Mouse (Mus musculus): Measurements from ENCODE around the gene Slc45a3. TPM values are rescaled to one million over a fixed set of nuclear protein-coding genes. Genes with fewer than 3 reads are reported as not detected.

Slc45a3 gene
- polyA plus RNA-seq, 1 experiment from 2014 or later, result 5.4 TPM

- 76% methylated on average over 11 of the region's 11 CpGs for WGBS
- H3K9ac ChIP-seq (ENCODE audit: low read length), result no peak overlapping the region
- ATAC-seq (replicated peaks; ENCODE audit: extremely low read depth, insufficient read depth, low FRiP score), result no peak
Observed at GRCm38 (mm10) chr1:132026925-132027646, 64.3 kb downstream of the Slc45a3 start.

DNA sequence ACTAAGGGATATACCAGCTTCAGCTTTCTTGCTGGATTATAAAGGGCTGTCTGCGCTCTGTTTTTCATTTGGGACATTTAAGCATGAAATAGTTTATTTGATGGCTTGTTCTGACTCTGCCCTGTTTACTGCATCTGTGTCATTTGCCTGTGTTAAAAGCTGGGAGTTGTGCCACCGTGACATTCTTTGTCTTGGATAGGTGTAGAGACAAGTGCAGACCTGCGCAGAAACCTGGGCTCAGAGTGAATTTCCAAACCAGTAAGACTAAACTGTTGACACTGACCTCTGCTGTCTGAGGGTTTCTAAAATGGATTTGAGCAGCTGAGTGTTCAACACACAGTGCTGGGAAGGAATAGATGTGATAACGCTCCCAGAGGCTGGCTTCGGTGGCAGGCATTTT lies 65.2 kb downstream of the Slc45a3 start:
- no peak overlapping the region for H3K27ac ChIP-seq (ENCODE audit: low read length)
- no peak overlapping the region for H3K9ac ChIP-seq (ENCODE audit: low read length)
- H3K4me3 ChIP-seq (ENCODE audit: low read length), result no peak overlapping the region
- H3K27me3 ChIP-seq (ENCODE audit: control insufficient read depth, insufficient read depth, low read length), result no peaks in the 10 kb centered on the region
- peaks cover 34% of the 10 kb centered on the region for H3K36me3 ChIP-seq (ENCODE audit: control insufficient read depth, insufficient read depth)
- WGBS, result 81% methylated on average over 5 of the region's 5 CpGs
- peaks cover 3% of the 10 kb centered on the region for H3K4me1 ChIP-seq (ENCODE audit: control insufficient read depth, insufficient read depth, low read length)
- H3K4me2 ChIP-seq (ENCODE audit: low read depth, low read length), result no peak overlapping the region
- no peak for ATAC-seq (replicated peaks; ENCODE audit: extremely low read depth, insufficient read depth, low FRiP score)
- no peaks in the 10 kb centered on the region for H3K9me3 ChIP-seq (replicated peaks; ENCODE audit: control insufficient read depth, low read length)

More at GRCm38 (mm10) chr1:132026925-132027646, 64.3 kb downstream of the Slc45a3 start:
- Histone ChIP-seq H3K27me3 (ENCODE audit: control insufficient read depth, insufficient read depth, low read length) (no peaks in the 10 kb centered on the region), H3K27ac (ENCODE audit: low read length) (no peak overlapping the region), H3K36me3 (ENCODE audit: control insufficient read depth, insufficient read depth) (peaks cover 40% of the 10 kb centered on the region), H3K9me3 (replicated peaks; ENCODE audit: control insufficient read depth, low read length) (no peaks in the 10 kb centered on the region), H3K4me2 (ENCODE audit: low read depth, low read length) (no peak overlapping the region), H3K4me3 (ENCODE audit: low read length) (no peak overlapping the region), H3K4me1 (ENCODE audit: control insufficient read depth, insufficient read depth, low read length) (peaks cover 3% of the 10 kb centered on the region)

- peaks cover 30% of the 10 kb centered on the region for H3K36me3 ChIP-seq (ENCODE audit: control insufficient read depth, insufficient read depth)
- ATAC-seq (replicated peaks; ENCODE audit: extremely low read depth, insufficient read depth, low FRiP score), result no peak
- peaks cover 3% of the 10 kb centered on the region for H3K4me1 ChIP-seq (ENCODE audit: control insufficient read depth, insufficient read depth, low read length)
- 89% methylated on average over 9 of the region's 9 CpGs for WGBS
- no peak overlapping the region for H3K27ac ChIP-seq (ENCODE audit: low read length)
- no peaks in the 10 kb centered on the region for H3K9me3 ChIP-seq (replicated peaks; ENCODE audit: control insufficient read depth, low read length)
- no peak overlapping the region for H3K4me2 ChIP-seq (ENCODE audit: low read depth, low read length)
- no peak overlapping the region for H3K9ac ChIP-seq (ENCODE audit: low read length)
- no peak overlapping the region for H3K4me3 ChIP-seq (ENCODE audit: low read length)
- no peaks in the 10 kb centered on the region for H3K27me3 ChIP-seq (ENCODE audit: control insufficient read depth, insufficient read depth, low read length)
Observed at GRCm38 (mm10) chr1:132028413-132028812, 65.6 kb downstream of the Slc45a3 start.

- Histone ChIP-seq H3K4me2 (ENCODE audit: low read depth, low read length) (no peak overlapping the region), H3K36me3 (ENCODE audit: control insufficient read depth, insufficient read depth) (peaks cover 16% of the 10 kb centered on the region), H3K4me1 (ENCODE audit: control insufficient read depth, insufficient read depth, low read length) (no peaks in the 10 kb centered on the region), H3K9me3 (replicated peaks; ENCODE audit: control insufficient read depth, low read length) (no peaks in the 10 kb centered on the region), H3K27me3 (ENCODE audit: control insufficient read depth, insufficient read depth, low read length) (no peaks in the 10 kb centered on the region), H3K27ac (ENCODE audit: low read length) (no peak overlapping the region), H3K9ac (ENCODE audit: low read length) (no peak overlapping the region), H3K4me3 (ENCODE audit: low read length) (no peak overlapping the region)
- ATAC-seq (replicated peaks; ENCODE audit: extremely low read depth, insufficient read depth, low FRiP score), result no peak
- 76% methylated on average over 2 of the region's 2 CpGs for WGBS
Observed at GRCm38 (mm10) chr1:132030574-132030973, 67.8 kb downstream of the Slc45a3 start.

DNA sequence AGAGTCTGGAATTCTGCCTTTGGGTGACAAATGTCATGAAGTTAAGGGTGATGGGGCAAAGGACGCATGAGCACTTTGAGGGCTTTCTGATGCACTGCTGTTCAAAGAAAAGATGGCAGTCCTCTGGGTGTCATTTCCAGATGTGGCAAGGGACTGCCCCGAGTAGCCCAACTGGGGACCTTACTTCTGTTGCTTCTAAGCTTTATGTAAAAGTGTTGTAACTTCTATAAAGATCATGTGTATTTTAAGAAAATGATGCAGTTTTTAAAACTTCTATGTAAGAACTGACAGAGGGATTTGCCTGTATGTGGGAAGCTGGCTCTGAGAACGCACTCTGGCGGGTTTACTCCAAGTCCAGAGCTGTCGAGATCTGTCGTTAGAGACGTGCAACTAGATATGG lies 69.4 kb downstream of the Slc45a3 start:
- Histone ChIP-seq H3K36me3 (ENCODE audit: control insufficient read depth, insufficient read depth) (peaks cover 11% of the 10 kb centered on the region), H3K27me3 (ENCODE audit: control insufficient read depth, insufficient read depth, low read length) (no peaks in the 10 kb centered on the region), H3K4me1 (ENCODE audit: control insufficient read depth, insufficient read depth, low read length) (no peaks in the 10 kb centered on the region), H3K4me2 (ENCODE audit: low read depth, low read length) (no peak overlapping the region), H3K9me3 (replicated peaks; ENCODE audit: control insufficient read depth, low read length) (no peaks in the 10 kb centered on the region), H3K9ac (ENCODE audit: low read length) (no peak overlapping the region), H3K4me3 (ENCODE audit: low read length) (no peak overlapping the region), H3K27ac (ENCODE audit: low read length) (no peak overlapping the region)
- 73% methylated on average over 7 of the region's 7 CpGs for WGBS
- ATAC-seq (replicated peaks; ENCODE audit: extremely low read depth, insufficient read depth, low FRiP score), result no peak

Other genes with a start within 250 kb of the Slc45a3 start
- gene Slc26a9, start 218.9 kb upstream of the Slc45a3 start, polyA plus RNA-seq (2015; fragmentation: Nextera tagmentation; extraction: Ambion mirVana), result 0.07 and 0.80 TPM in 2 replicates
- gene Pm20d1, start 165.6 kb upstream of the Slc45a3 start, polyA plus RNA-seq (2015; fragmentation: Nextera tagmentation; extraction: Ambion mirVana), result 2.0 and 2.6 TPM in 2 replicates
- 10.3 and 11.7 TPM in 2 replicates for gene Slc41a1, start 135.5 kb upstream of the Slc45a3 start, polyA plus RNA-seq (2015; fragmentation: Nextera tagmentation; extraction: Ambion mirVana)
- 20.3 and 21.1 TPM in 2 replicates for gene Rab29, start 95.7 kb upstream of the Slc45a3 start, polyA plus RNA-seq (2015; fragmentation: Nextera tagmentation; extraction: Ambion mirVana)
- 43.8 and 46.9 TPM in 2 replicates for gene Nucks1, start 52.4 kb upstream of the Slc45a3 start, polyA plus RNA-seq (2015; fragmentation: Nextera tagmentation; extraction: Ambion mirVana)
- gene Elk4, start 44.6 kb downstream of the Slc45a3 start, polyA plus RNA-seq (2015; fragmentation: Nextera tagmentation; extraction: Ambion mirVana), result 17.5 and 17.8 TPM in 2 replicates
- gene Mfsd4a, start 105.1 kb downstream of the Slc45a3 start, polyA plus RNA-seq (2015; fragmentation: Nextera tagmentation; extraction: Ambion mirVana), result 8.5 and 10.0 TPM in 2 replicates
- gene Cdk18, start 176.7 kb downstream of the Slc45a3 start, polyA plus RNA-seq (2015; fragmentation: Nextera tagmentation; extraction: Ambion mirVana), result 1.7 and 2.2 TPM in 2 replicates
- not detected in 2 replicates for gene Lemd1, start 228.5 kb downstream of the Slc45a3 start, polyA plus RNA-seq (2015; fragmentation: Nextera tagmentation; extraction: Ambion mirVana)
- gene AC124108.1, start 228.5 kb downstream of the Slc45a3 start, polyA plus RNA-seq (2015; fragmentation: Nextera tagmentation; extraction: Ambion mirVana), result 0.04 TPM in 1 of 2 replicates, not detected in the other